Mouse (Mus musculus): ENCODE results near the gene Csnk1g2.

- no peak for TF ChIP-seq POLR2A (IDR thresholded peaks at IDR 0.05; ENCODE audit: low read depth, low read length)
- no peak for TF ChIP-seq CTCF (IDR thresholded peaks at IDR 0.05; ENCODE audit: extremely low read depth, insufficient read depth, insufficient read length, insufficient replicate concordance)
Measured at GRCm38 (mm10) chr10:80611905-80612304, 10.7 kb upstream of the Csnk1g2 start.
